Mouse (Mus musculus) liver, postnatal 0 days (tissue): ENCODE measurements around the gene Smndc1.

Source experiments
- CTCF ChIP-seq: sonication (generic); IDR thresholded peaks from 2 replicates; pipeline ENCODE4 v1.5.1; 2016; ENCODE audit warnings: antibody characterized with exemption, low read depth
- EP300 ChIP-seq: IDR thresholded peaks from 2 replicates; pipeline ENCODE4 v1.6.1; 2016; ENCODE audit warnings: antibody characterized with exemption, low read depth, mild to moderate bottlenecking

DNA sequence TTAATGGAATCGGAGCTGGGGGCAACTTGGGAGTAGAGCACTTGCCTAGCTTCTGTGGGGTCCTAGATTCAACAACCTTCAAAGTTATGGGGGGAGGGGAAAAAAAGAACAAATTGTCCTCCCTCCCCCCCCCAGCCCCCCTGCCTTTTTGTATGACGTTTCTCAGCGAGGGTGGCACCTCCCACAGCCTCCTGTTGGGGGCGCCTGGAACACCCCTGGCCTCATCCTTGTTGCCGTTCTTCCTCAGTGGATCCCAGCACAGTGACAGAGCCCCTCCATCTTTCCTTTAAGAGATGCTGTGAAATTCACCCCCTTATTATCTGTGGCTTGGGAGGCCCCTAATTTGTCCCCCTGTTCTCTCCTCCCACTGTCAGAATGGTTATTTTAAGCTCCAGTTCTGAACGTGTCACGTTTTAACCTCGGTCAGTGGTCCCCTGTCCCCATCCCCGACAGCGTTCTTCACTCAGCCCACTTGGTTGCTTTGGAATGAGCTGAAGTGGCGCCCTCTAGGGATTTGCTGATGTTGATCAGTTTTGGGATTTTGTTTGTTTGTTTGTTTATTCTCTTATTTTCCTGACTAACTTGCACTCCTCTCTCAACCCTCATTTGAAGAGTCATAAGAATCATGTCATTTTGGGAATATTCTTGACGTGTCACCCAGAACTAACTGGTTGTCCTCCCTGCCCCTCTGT, 12.5 kb upstream of the Smndc1 start:
- TF ChIP-seq CTCF (no peak; the same call in none of the 2 replicates), EP300 (no peak)
